Mouse (Mus musculus) testis, adult 2 months (tissue): ENCODE measurements around the gene Kyat1. TPM values are rescaled to one million over a fixed set of nuclear protein-coding genes. Genes with fewer than 3 reads are reported as not detected.
"Not testable (repeated sequence)": the region's sequence is repeated elsewhere in the genome, so short reads cannot be mapped to it uniquely, and the experiment has no call there.

ENCODE experiments used
- H3K27ac ChIP-seq: fragments of 200-500 bp; 2 replicates; pipeline ENCODE4 v1.5.1; 2012; ENCODE audit warnings: low read depth, low read length; ENCODE audit not compliant: control insufficient read depth, insufficient read depth
- H3K27me3 ChIP-seq: fragments of 200-500 bp; 2 replicates; pipeline ENCODE4 v1.6.1; 2012; ENCODE audit warnings: mild to moderate bottlenecking, low read length, moderate library complexity; ENCODE audit not compliant: control insufficient read depth, insufficient read depth
- H3K36me3 ChIP-seq: fragments of 200-500 bp; 2 replicates; pipeline ENCODE4 v1.6.1; 2012; ENCODE audit warnings: mild to moderate bottlenecking, low read length; ENCODE audit not compliant: control insufficient read depth, insufficient read depth
- H3K4me1 ChIP-seq: fragments of 200-500 bp; 2 replicates; pipeline ENCODE4 v1.6.1; 2012; ENCODE audit warnings: low read length; ENCODE audit not compliant: control insufficient read depth, insufficient read depth
- H3K4me3 ChIP-seq: fragments of 200-500 bp; 2 replicates; pipeline ENCODE4 v1.5.1; 2012; ENCODE audit warnings: low read depth, mild to moderate bottlenecking, low read length, moderate library complexity, mixed read lengths; ENCODE audit not compliant: control insufficient read depth
- CTCF ChIP-seq: fragments of 200-500 bp; IDR thresholded peaks from 2 replicates; pipeline ENCODE4 v1.5.1; 2012; ENCODE audit warnings: low read depth, mild to moderate bottlenecking, inconsistent platforms, low read length, moderate library complexity; ENCODE audit not compliant: control insufficient read depth, insufficient read depth, insufficient replicate concordance
- POLR2A ChIP-seq: fragments of 200-500 bp; IDR thresholded peaks from 2 replicates; pipeline ENCODE4 v1.6.1; 2012; ENCODE audit warnings: low read depth, mild to moderate bottlenecking, inconsistent platforms, low read length, moderate library complexity; ENCODE audit not compliant: control insufficient read depth
- polyA plus RNA-seq: library from polyadenylated mRNA; depleted of rRNA; stranded (reverse); fragments of >200 nt; gene quantifications from 2 replicates; pipeline ENCODE4 v1.2.3, GENCODE M21; 2012; rRNA removed

Kyat1 gene
- polyA plus RNA-seq, 1 experiment: 16.0 TPM

GRCm38 (mm10) chr2:30147466-30147865 lies 58.2 kb downstream of the Kyat1 start:
- TF ChIP-seq POLR2A (no peak), CTCF (no peak)
- Histone ChIP-seq H3K36me3 (no peaks in the 10 kb centered on the region; the same call in none of the 2 replicates), H3K4me1 (no peaks in the 10 kb centered on the region), H3K27ac (no peak overlapping the region), H3K27me3 (no peaks in the 10 kb centered on the region), H3K4me3 (no peak overlapping the region)

- TF ChIP-seq CTCF (no peak), POLR2A (no peak)
- Histone ChIP-seq H3K36me3 (peaks cover 5% of the 10 kb centered on the region), H3K4me1 (no peaks in the 10 kb centered on the region), H3K27me3 (no peaks in the 10 kb centered on the region), H3K4me3 (no peak overlapping the region), H3K27ac (no peak overlapping the region)
Observed at GRCm38 (mm10) chr2:30144436-30144835, 61.2 kb downstream of the Kyat1 start.

GRCm38 (mm10) chr2:30140021-30140420 lies 65.6 kb downstream of the Kyat1 start:
- not testable (repeated sequence) for H3K36me3 ChIP-seq, H3K27ac ChIP-seq, H3K4me1 ChIP-seq, H3K4me3 ChIP-seq, H3K27me3 ChIP-seq

GRCm38 (mm10) chr2:30136458-30136857 lies 69.2 kb downstream of the Kyat1 start:
- TF ChIP-seq CTCF (no peak), POLR2A (no peak)
- Histone ChIP-seq H3K27me3 (no peaks in the 10 kb centered on the region), H3K36me3 (peaks cover 6% of the 10 kb centered on the region), H3K27ac (no peak overlapping the region), H3K4me3 (no peak overlapping the region), H3K4me1 (peaks cover 10% of the 10 kb centered on the region)

Other genes with a start within 250 kb of the Kyat1 start
- gene Sptan1, start 240.3 kb downstream of the Kyat1 start, polyA plus RNA-seq: 112 and 117 TPM in 2 replicates
- 77.0 and 84.3 TPM in 2 replicates for gene Wdr34, start 157.0 kb downstream of the Kyat1 start, polyA plus RNA-seq
- gene Set, start 148.5 kb downstream of the Kyat1 start, polyA plus RNA-seq: 32.7 and 38.9 TPM in 2 replicates
- gene Pkn3, start 128.2 kb downstream of the Kyat1 start, polyA plus RNA-seq: 5.8 and 6.0 TPM in 2 replicates
- 156 and 170 TPM in 2 replicates for gene Zdhhc12, start 112.2 kb downstream of the Kyat1 start, polyA plus RNA-seq
- 62.3 and 62.4 TPM in 2 replicates for gene Zer1, start 81.3 kb downstream of the Kyat1 start, polyA plus RNA-seq
- gene Tbc1d13, start 72.1 kb downstream of the Kyat1 start, polyA plus RNA-seq: 24.4 and 26.2 TPM in 2 replicates
- gene Endog, start 34.4 kb downstream of the Kyat1 start, polyA plus RNA-seq: 2.4 and 2.9 TPM in 2 replicates
- 149 and 160 TPM in 2 replicates for gene Spout1, start 27.4 kb downstream of the Kyat1 start, polyA plus RNA-seq
- gene Lrrc8a, start 31.9 kb upstream of the Kyat1 start, polyA plus RNA-seq: 8.8 TPM in 2 replicates
- 0.76 and 0.98 TPM in 2 replicates for gene Gm28035, start 34.7 kb upstream of the Kyat1 start, polyA plus RNA-seq
- 1.8 and 3.0 TPM in 2 replicates for gene Phyhd1, start 60.4 kb upstream of the Kyat1 start, polyA plus RNA-seq
- not detected in 2 replicates for gene Gm28038, start 75.2 kb upstream of the Kyat1 start, polyA plus RNA-seq
- 6.2 and 6.6 TPM in 2 replicates for gene Dolk, start 80.5 kb upstream of the Kyat1 start, polyA plus RNA-seq
- gene Nup188, start 80.5 kb upstream of the Kyat1 start, polyA plus RNA-seq: 125 and 135 TPM in 2 replicates
- 21.8 and 25.3 TPM in 2 replicates for gene Sh3glb2, start 153.5 kb upstream of the Kyat1 start, polyA plus RNA-seq
- gene Miga2, start 158.4 kb upstream of the Kyat1 start, polyA plus RNA-seq: 6.3 and 6.7 TPM in 2 replicates
- gene Dolpp1, start 186.4 kb upstream of the Kyat1 start, polyA plus RNA-seq: 27.3 and 32.6 TPM in 2 replicates
- 591 and 623 TPM in 2 replicates for gene Crat, start 210.0 kb upstream of the Kyat1 start, polyA plus RNA-seq
- 87.3 and 106 TPM in 2 replicates for gene Ptpa, start 210.2 kb upstream of the Kyat1 start, polyA plus RNA-seq